ENCODE assay signal across 30 mouse cellular contexts in genomic region chr7:98789121-98789520, GRCm38 (mm10). TPM values are rescaled to one million over a fixed set of nuclear protein-coding genes. Genes with fewer than 3 reads are reported as not detected.
DNase-seq lines count a peak whose midpoint lies in the region; TF ChIP-seq lines count a peak whose summit lies in the region.
"Had no signal": no experiment of that assay in that cellular context is flagged by ENCODE, and none has a peak within 500 bp of the region (broad histone marks: within the 10 kb centered on the region; RNA-seq: fewer than 3 reads in every experiment).

No protein-coding gene starts in this region.

- peak; percentile 57 for DNase-seq in gastrocnemius, postnatal 25 days
- DNase-seq in gastrocnemius, postnatal 14 days: no peak
- peak; percentile 63 for DNase-seq in R1 (ENCODE audit: low read depth, low spot score)
- peak; percentile 69 for DNase-seq in skeletal muscle tissue, adult 2 months (ENCODE audit: low read depth, low spot score)
- DNase-seq in frontal cortex, adult 2 months (ENCODE audit: extremely low spot score in 1 of 2, low spot score in 1 of 2): no peak
- DNase-seq in Muller cell, postnatal 12 days (ENCODE audit: inconsistent ontology term): no peak
- DNase-seq: adrenal gland, postnatal 25 days; cerebellum, adult 11-12 months; cerebellum, adult 9-11 months; embryo, embryonic 11 days; kidney, adult 18-20 months; kidney, postnatal 25 days; retina, postnatal 1 day; right cerebral cortex, postnatal 14 days; thymus, postnatal 25 days had no signal

- no peak for TF ChIP-seq CTCF in E14TG2a.4 (conservative IDR thresholded peaks at IDR 0.05; ENCODE audit: low read length)

- no peaks in the 10 kb centered on the region for H3K36me3 ChIP-seq in E14TG2a.4 (ENCODE audit: insufficient read depth, low read length)
- H3K36me3 ChIP-seq: embryonic facial prominence, embryonic 13.5 days; forebrain, embryonic 10.5 days; G1E; heart, embryonic 15.5 days; hindbrain, embryonic 10.5 days; hindbrain, embryonic 15.5 days; kidney, embryonic 15.5 days; limb, embryonic 13.5 days; lung, embryonic 15.5 days; midbrain, embryonic 10.5 days; midbrain, embryonic 15.5 days; neural tube, embryonic 15.5 days; stomach, embryonic 15.5 days had no signal

- H3K4me1 ChIP-seq in E14TG2a.4 (replicated peaks; ENCODE audit: low read depth, low read length): peaks cover 30% of the 10 kb centered on the region

- H3K27me3 ChIP-seq in E14TG2a.4 (ENCODE audit: insufficient read depth, low read length): peaks cover 42% of the 10 kb centered on the region
- H3K27me3 ChIP-seq: embryonic facial prominence, embryonic 13.5 days; heart, embryonic 15.5 days; hindbrain, embryonic 15.5 days; lung, embryonic 15.5 days; stomach, embryonic 15.5 days had no signal

- H3K4me3 ChIP-seq in E14TG2a.4 (replicated peaks; ENCODE audit: low read length): peak overlapping the region; percentile 26; the same call in 1 of the 2 replicates
- H3K4me3 ChIP-seq: embryonic facial prominence, embryonic 13.5 days; forebrain, embryonic 10.5 days; heart, embryonic 15.5 days; hindbrain, embryonic 10.5 days; hindbrain, embryonic 15.5 days; kidney, embryonic 15.5 days; limb, embryonic 13.5 days; lung, embryonic 15.5 days; midbrain, embryonic 10.5 days; midbrain, embryonic 15.5 days; neural tube, embryonic 15.5 days; stomach, embryonic 15.5 days had no signal

- intact Hi-C loops in gastrocnemius, postnatal 14 days (cut with DNase I; ENCODE audit: low total_unique reads): no loop called here

- no peaks in the 10 kb centered on the region for H3K9me3 ChIP-seq in E14TG2a.4 (ENCODE audit: low read length)
- H3K9me3 ChIP-seq: embryonic facial prominence, embryonic 13.5 days; forebrain, embryonic 10.5 days; G1E; heart, embryonic 15.5 days; hindbrain, embryonic 10.5 days; hindbrain, embryonic 15.5 days; kidney, embryonic 15.5 days; limb, embryonic 13.5 days; lung, embryonic 15.5 days; midbrain, embryonic 10.5 days; midbrain, embryonic 15.5 days; neural tube, embryonic 15.5 days; stomach, embryonic 15.5 days had no signal

RNA-seq across cellular contexts. Expression of gene Wnt11, which starts 45.8 kb away (rescaled TPM):
- total RNA-seq in gastrocnemius, postnatal 25 days (2021): 1 to 10 TPM; 5.7 to 6.6 TPM
- 1 to 10 TPM; 6.1 to 7.9 TPM for total RNA-seq in gastrocnemius, postnatal 14 days (2021)
- polyA plus RNA-seq in frontal cortex, adult 2 months (2012; rRNA removed): 0.82 and 0.90 TPM in 2 replicates
- total RNA-seq: G1E; megakaryocyte progenitor cell, adult 5-6 weeks had no signal
- polyA plus RNA-seq: G1E had no signal

Comparison
In these comparisons a context has a peak if more than half of its experiments do, and no peak if none do; other contexts are left out.
1. DNase-seq: peak in gastrocnemius, postnatal 25 days (single experiment), R1 (single experiment) and skeletal muscle tissue, adult 2 months (single experiment); none in gastrocnemius, postnatal 14 days (single experiment), frontal cortex, adult 2 months (0 of 2) and Muller cell, postnatal 12 days (single experiment).